Mouse (Mus musculus) liver, adult (tissue): ENCODE data around the gene Isg20.

Source experiments
- GATA4 ChIP-seq: IDR thresholded peaks from 2 replicates; pipeline ENCODE4 v1.6.1; 2014; ENCODE audit warnings: mild to moderate bottlenecking, low read length; ENCODE audit not compliant: insufficient replicate concordance

Isg20 gene

GRCm38 (mm10) chr7:78895021-78895652, 18.1 kb upstream of the Isg20 start:
- TF ChIP-seq GATA4, result no peak

GRCm38 (mm10) chr7:78895653-78896333, 17.4 kb upstream of the Isg20 start, which contains the start of gene Aen:
TSS of gene Aen (plus strand) at chr7:78895854.
- no peak; the same call in 1 of the 2 replicates for TF ChIP-seq GATA4

- TF ChIP-seq GATA4, result no peak
These were observed 15.7 kb upstream of the Isg20 start for GRCm38 (mm10) chr7:78897567-78897966.

- TF ChIP-seq GATA4, result no peak
These were observed 9.9 kb upstream of the Isg20 start for GRCm38 (mm10) chr7:78903174-78903870.

- TF ChIP-seq GATA4, result no peak
These were observed 9.0 kb upstream of the Isg20 start for GRCm38 (mm10) chr7:78904175-78904574.

GRCm38 (mm10) chr7:78909026-78909425, 4.2 kb upstream of the Isg20 start:
- no peak for TF ChIP-seq GATA4

GRCm38 (mm10) chr7:78910336-78911098, 2.7 kb upstream of the Isg20 start:
- no peak for TF ChIP-seq GATA4

- no peak for TF ChIP-seq GATA4
These were observed 2.0 kb upstream of the Isg20 start for GRCm38 (mm10) chr7:78911209-78911608.

GRCm38 (mm10) chr7:78912253-78912973, 811 bp upstream of the Isg20 start:
- TF ChIP-seq GATA4, result no peak

GRCm38 (mm10) chr7:78913649-78914544, 673 bp downstream of the Isg20 start:
- TF ChIP-seq GATA4, result no peak

- TF ChIP-seq GATA4, result no peak
These were observed 1.3 kb downstream of the Isg20 start for GRCm38 (mm10) chr7:78914545-78914845.

- no peak for TF ChIP-seq GATA4
These were observed 1.8 kb downstream of the Isg20 start for GRCm38 (mm10) chr7:78914896-78915510.

- TF ChIP-seq GATA4, result no peak
These were observed 5.5 kb downstream of the Isg20 start for GRCm38 (mm10) chr7:78918686-78919085.

- TF ChIP-seq GATA4, result no peak
These were observed 9.3 kb downstream of the Isg20 start for GRCm38 (mm10) chr7:78922506-78922905.

- TF ChIP-seq GATA4, result no peak
These were observed 11.1 kb downstream of the Isg20 start for GRCm38 (mm10) chr7:78924300-78924699.
